Mouse (Mus musculus) megakaryocyte, embryonic 14.5 days (primary cell): ENCODE measurements around the gene Rfx8. TPM values are rescaled to one million over a fixed set of nuclear protein-coding genes. Genes with fewer than 3 reads are reported as not detected.

ENCODE experiments used
- H3K27me3 ChIP-seq: replicated peaks from 2 replicates; pipeline ENCODE3; 2012; ENCODE audit warnings: inconsistent platforms
- H3K36me3 ChIP-seq: replicated peaks from 2 replicates; pipeline ENCODE3; 2012; ENCODE audit warnings: low read length, inconsistent platforms, mixed read lengths
- H3K4me1 ChIP-seq: 2 replicates; pipeline ENCODE4 v1.6.1; 2012; ENCODE audit warnings: inconsistent platforms
- H3K4me3 ChIP-seq: replicated peaks from 2 replicates; pipeline ENCODE3; 2012; ENCODE audit warnings: moderate library complexity, mild to moderate bottlenecking, inconsistent platforms
- H3K9me3 ChIP-seq: 2 replicates; pipeline ENCODE4 v1.6.1; 2012; ENCODE audit warnings: inconsistent platforms
- FLI1 ChIP-seq: IDR thresholded peaks from 2 replicates; pipeline ENCODE4 v1.6.1; 2012; ENCODE audit warnings: low read length, inconsistent platforms, mixed read lengths
- GATA1 ChIP-seq: IDR thresholded peaks from 3 replicates; pipeline ENCODE4 v1.6.1; 2012; ENCODE audit warnings: mixed read lengths, low read length, inconsistent platforms, borderline replicate concordance
- polyA plus RNA-seq: library from polyadenylated mRNA; stranded (reverse); fragments of >175 nt; gene quantifications from 2 replicates; pipeline ENCODE4 v1.2.3, GENCODE M21; 2012; ENCODE audit warnings: low replicate concordance; ENCODE audit not compliant: insufficient read depth

The Rfx8 gene
- polyA plus RNA-seq, 1 experiment: 0.34 TPM

DNA sequence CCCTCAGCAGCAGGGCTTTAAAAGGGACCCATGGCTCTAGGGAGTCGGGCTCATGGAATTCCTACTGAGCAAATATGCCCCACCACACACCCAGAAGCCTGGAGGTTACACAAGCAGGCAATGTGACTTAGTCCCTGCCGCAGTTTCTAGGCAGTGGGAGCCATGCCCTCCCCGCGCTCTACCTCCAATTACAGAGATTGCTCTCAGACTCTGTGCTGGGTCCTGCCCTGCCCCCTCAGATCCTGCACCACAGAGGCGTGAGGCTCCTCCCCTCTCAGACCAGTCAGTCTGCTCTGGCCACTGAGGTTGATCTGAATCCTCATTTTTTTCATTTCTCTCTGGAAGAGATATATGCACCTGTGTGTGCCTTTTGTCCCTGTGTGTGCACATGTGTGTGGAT is 84.1 kb downstream of the Rfx8 start:
- H3K4me3 ChIP-seq: no peak overlapping the region
- TF ChIP-seq FLI1 (no peak), GATA1 (no peak)

DNA sequence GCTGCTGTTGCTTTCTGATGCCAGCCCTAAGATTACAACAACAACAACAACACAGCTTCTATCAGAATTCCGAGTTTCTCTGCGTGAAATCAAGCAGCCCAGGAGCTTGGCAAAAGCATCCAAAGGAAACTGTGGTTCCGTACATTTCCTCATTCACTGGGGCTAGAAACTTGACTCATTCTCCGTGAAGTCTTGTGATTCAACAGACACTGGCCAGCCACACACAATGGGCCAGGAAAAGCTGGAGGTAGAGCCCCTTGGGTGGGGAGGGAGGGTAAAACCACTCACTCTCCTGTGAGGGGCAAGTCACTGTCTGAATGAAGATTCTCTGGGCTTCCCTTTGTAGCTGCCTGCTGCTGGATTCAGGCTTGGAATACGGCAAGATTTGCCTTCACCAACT is 84.6 kb downstream of the Rfx8 start:
- H3K4me3 ChIP-seq: no peak overlapping the region
- peaks cover 28% of the 10 kb centered on the region for H3K27me3 ChIP-seq
- TF ChIP-seq GATA1 (no peak), FLI1 (no peak)
- H3K4me1 ChIP-seq: peaks cover 5% of the 10 kb centered on the region; the same call in 1 of the 2 replicates
- H3K36me3 ChIP-seq: no peaks in the 10 kb centered on the region
- H3K9me3 ChIP-seq: no peaks in the 10 kb centered on the region

More for the DNA sequence above, 84.1 kb downstream of the Rfx8 start:
- Histone ChIP-seq H3K27me3 (peaks cover 28% of the 10 kb centered on the region), H3K9me3 (peaks cover 3% of the 10 kb centered on the region), H3K4me1 (peaks cover 5% of the 10 kb centered on the region; the same call in 1 of the 2 replicates), H3K36me3 (no peaks in the 10 kb centered on the region)

DNA sequence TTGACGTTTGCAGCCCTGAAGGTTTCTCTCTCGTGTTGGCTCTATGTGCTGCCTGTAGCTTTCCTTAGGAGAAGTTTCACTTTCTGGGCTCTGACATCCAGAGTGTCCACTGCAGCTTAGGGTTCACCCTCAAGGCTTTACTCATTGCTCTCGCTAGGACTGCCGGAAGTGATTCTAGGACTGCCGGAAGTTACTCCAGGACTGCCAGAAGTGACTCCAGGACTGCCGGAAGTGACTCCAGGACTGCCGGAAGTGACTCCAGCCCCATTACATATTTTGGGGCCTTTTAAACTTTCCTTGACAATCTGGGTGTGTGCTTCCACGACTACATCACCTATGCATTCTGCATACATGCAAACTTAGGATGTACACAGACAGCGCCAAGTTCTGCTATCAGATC is 92.2 kb downstream of the Rfx8 start:
- H3K4me1 ChIP-seq: no peaks in the 10 kb centered on the region
- no peak for TF ChIP-seq GATA1
- no peak for TF ChIP-seq FLI1
- H3K27me3 ChIP-seq: peaks cover 8% of the 10 kb centered on the region
- H3K4me3 ChIP-seq: no peak overlapping the region
- no peaks in the 10 kb centered on the region for H3K36me3 ChIP-seq
- H3K9me3 ChIP-seq: no peaks in the 10 kb centered on the region

DNA sequence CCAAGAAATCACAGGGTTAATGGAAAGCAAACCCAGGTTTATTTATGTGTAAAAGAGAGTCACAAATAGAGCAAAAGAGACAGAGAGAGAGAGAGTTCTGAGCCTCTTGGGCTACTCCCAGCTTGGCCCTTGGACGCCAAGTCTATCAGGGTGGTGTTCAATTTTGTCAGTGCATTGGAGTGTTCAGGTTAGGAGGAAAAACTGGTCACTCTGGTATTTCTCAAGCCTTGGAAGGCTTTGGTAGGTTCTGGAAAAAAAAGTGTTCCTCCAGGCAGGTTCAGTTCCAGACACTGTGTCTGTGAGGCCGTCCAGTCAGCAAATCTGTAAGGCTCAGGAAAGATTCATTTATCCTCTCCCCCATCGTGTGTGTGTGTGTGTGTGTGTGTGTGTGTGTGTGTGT is 95.3 kb downstream of the Rfx8 start:
- no peaks in the 10 kb centered on the region for H3K4me1 ChIP-seq
- no peaks in the 10 kb centered on the region for H3K36me3 ChIP-seq
- H3K9me3 ChIP-seq: no peaks in the 10 kb centered on the region
- TF ChIP-seq GATA1 (no peak), FLI1 (no peak)
- H3K27me3 ChIP-seq: peaks cover 10% of the 10 kb centered on the region
- no peak overlapping the region for H3K4me3 ChIP-seq

DNA sequence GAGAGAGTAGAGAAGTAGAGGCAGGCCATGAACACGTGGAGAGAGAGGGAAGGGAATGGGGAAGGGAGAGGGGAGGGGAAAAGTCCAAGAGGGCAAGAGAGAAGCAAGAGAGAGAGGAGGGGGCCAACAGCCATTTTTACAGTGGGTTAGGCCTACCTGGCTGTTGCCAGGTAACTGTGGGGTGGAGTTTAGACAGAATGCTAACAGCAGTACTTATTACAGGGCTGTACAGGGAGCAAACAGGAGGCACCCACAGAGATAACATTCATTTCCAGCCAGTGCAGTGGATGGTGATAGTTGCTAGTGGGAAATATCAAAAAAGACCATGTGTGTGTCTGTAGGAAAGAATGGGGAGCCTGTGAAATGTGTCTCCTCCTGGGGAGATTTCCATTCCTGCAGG is 97.1 kb downstream of the Rfx8 start:
- Histone ChIP-seq H3K9me3 (no peaks in the 10 kb centered on the region), H3K36me3 (no peaks in the 10 kb centered on the region), H3K4me3 (no peak overlapping the region), H3K27me3 (peaks cover 15% of the 10 kb centered on the region), H3K4me1 (no peaks in the 10 kb centered on the region)
- TF ChIP-seq GATA1 (no peak), FLI1 (no peak)

DNA sequence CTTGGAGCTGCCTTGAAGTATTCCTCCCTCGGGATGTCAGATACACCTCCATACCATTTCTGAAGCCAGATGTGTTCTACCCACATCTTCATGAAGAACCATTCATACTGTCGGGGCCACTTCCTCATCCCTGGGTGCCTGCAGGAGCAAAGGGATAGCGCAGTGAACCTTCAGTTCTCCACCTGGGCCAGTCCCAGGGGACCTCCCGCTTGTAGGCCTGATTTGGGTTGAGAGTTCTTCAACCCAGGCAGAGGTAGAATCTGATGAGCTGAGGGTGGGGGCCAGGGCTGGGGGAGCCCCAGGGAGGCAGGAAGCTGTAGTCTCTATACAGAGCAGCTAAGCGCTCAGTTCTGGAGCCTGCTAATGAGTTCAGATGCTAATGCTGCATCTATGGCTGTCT is 97.7 kb downstream of the Rfx8 start:
- TF ChIP-seq FLI1: no peak
- no peak for TF ChIP-seq GATA1
- Histone ChIP-seq H3K4me1 (no peaks in the 10 kb centered on the region), H3K36me3 (no peaks in the 10 kb centered on the region), H3K27me3 (peaks cover 14% of the 10 kb centered on the region), H3K9me3 (no peaks in the 10 kb centered on the region), H3K4me3 (no peak overlapping the region)

DNA sequence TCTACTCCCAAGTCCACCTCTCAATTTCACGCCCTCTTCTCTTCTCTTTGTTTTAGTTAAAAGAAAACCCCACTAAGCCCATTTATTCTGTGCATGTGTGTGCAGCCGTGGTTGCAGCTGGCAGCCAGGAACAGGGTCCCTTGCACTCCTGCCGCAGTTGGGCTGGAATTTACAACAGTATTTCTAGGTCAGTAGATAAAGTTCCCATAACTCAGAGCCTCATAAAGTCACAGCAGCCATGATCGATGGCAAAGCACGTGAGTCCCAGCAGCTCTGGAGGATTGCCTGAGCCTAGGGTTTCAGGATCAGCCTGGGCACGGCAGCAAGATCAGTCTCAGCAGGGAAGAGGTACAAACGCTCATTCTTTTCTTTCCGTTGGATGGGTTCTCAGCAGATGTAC is 102.3 kb downstream of the Rfx8 start:
- Histone ChIP-seq H3K27me3 (peaks cover 15% of the 10 kb centered on the region), H3K36me3 (no peaks in the 10 kb centered on the region), H3K9me3 (no peaks in the 10 kb centered on the region), H3K4me3 (no peak overlapping the region), H3K4me1 (peaks cover 24% of the 10 kb centered on the region)
- TF ChIP-seq FLI1 (no peak), GATA1 (no peak)

DNA sequence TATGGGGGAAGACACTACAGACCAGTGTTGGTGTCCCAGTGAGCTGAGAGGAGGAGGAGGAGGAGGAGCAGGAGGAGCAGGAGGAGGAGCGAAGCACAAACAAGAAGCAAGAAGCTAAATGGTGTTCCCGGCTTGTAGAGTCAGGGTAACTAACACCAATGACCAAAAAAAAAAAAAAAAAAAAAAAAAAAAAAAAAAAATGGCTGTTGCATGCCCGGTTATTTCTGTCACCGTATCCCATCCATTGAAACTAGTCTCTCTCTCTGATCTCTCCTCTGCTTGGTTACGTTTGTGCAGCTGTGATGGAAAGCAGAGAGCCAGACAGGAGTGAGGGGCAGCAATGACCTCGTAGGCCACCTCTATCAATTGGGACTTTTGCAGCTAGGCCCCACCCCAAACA is 105.3 kb downstream of the Rfx8 start:
- H3K4me1 ChIP-seq: peaks cover 24% of the 10 kb centered on the region
- no peaks in the 10 kb centered on the region for H3K9me3 ChIP-seq
- TF ChIP-seq FLI1 (no peak), GATA1 (no peak)
- H3K4me3 ChIP-seq: peak overlapping the region; percentile 86
- H3K36me3 ChIP-seq: no peaks in the 10 kb centered on the region
- H3K27me3 ChIP-seq: peaks cover 11% of the 10 kb centered on the region

Other genes starting within 250 kb of the Rfx8 start
- 1.7 and 6.4 TPM in 2 replicates for gene Tbc1d8, start 242.2 kb downstream of the Rfx8 start, polyA plus RNA-seq
- gene Cnot11, start 186.0 kb downstream of the Rfx8 start, polyA plus RNA-seq: 29.4 and 46.8 TPM in 2 replicates
- 3.8 and 26.0 TPM in 2 replicates for gene Rnf149, start 143.6 kb downstream of the Rfx8 start, polyA plus RNA-seq
- gene Creg2, start 69.5 kb downstream of the Rfx8 start, polyA plus RNA-seq: 0.13 TPM in 1 of 2 replicates, not detected in the other
- gene Gm3646, start 84.3 kb upstream of the Rfx8 start, polyA plus RNA-seq: not detected in 2 replicates
- 13.5 and 22.8 TPM in 2 replicates for gene Map4k4, start 179.9 kb upstream of the Rfx8 start, polyA plus RNA-seq